Mouse (Mus musculus) urinary bladder, postnatal 0 days (tissue): ENCODE results near the gene Skida1. TPM values are rescaled to one million over a fixed set of nuclear protein-coding genes. Genes with fewer than 3 reads are reported as not detected.

Experiments used
- microRNA-seq: library from miRNA; unstranded; fragments of <30 nt; microRNA quantifications from one replicate; pipeline ENCODE4, GENCODE M21; 2016
- polyA plus RNA-seq: library from polyadenylated mRNA; unstranded; fragments of >200 nt; fragmentation: Nextera tagmentation; extraction: Ambion mirVana; gene quantifications from 2 replicates; pipeline ENCODE4 v1.2.1, GENCODE M21; 2015

The Skida1 gene
- 1.7 and 2.1 TPM in 2 replicates for polyA plus RNA-seq

DNA sequence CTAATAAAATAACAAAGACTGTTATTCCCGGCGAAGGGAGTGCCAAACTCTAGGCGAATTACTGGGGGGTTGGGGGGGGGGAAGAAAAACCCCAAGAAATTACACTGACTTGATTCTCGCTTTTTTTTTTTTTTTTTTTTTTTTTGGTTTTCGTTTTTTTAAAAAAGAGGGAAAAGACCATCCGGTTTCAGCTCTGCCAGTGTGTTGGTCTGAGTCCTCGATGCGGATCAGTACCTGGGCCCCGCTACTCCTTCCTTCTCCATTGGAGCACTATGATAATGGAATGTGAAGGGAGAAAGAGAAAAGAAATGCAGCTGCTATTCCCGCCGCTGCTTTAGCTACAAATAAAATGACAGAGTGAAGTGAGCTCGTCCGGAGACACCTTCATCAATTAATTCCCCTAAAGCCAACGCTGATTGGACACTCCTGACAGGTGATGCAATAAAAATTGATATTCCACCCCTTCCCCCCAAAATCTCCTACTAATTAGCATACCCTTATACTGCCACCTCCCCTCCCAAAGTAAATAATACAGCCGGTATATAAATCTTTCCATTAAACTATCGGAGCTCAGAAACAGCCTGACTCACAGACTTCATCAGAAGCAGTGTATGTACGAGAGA, at the start of gene Skida1:
Gene Skida1 (minus strand): TSS at position 599 of the 623 bp plus-strand sequence.

GRCm38 (mm10) chr2:18055016-18055928, 6.4 kb upstream of the Skida1 start, which contains the start of gene Mllt10:
Mllt10 (plus strand) TSS chr2:18055237.

GRCm38 (mm10) chr2:18037491-18037890, 11.4 kb downstream of the Skida1 start, which contains the start of gene A930004D18Rik:
A930004D18Rik (minus strand) TSS chr2:18037737.

GRCm38 (mm10) chr2:17996858-17997257, 52.0 kb downstream of the Skida1 start, which contains the start of gene H2al2a:
H2al2a (minus strand) TSS chr2:17996958.

Small RNAs within 50 kb of the gene (microRNA-seq; reads per million reads assigned to microRNA genes)
- 4.3 reads per million, percentile 7 among the genes with 10 or more reads in this experiment for gene Mir7655

Other genes starting within 250 kb of the Skida1 start
- not detected in 2 replicates for gene H2al2a, start 52.1 kb downstream of the Skida1 start, polyA plus RNA-seq
- 7.5 and 8.1 TPM in 2 replicates for gene A930004D18Rik, start 11.3 kb downstream of the Skida1 start, polyA plus RNA-seq
- gene Mllt10, start 6.2 kb upstream of the Skida1 start, polyA plus RNA-seq = 24.4 and 24.6 TPM in 2 replicates